Mouse (Mus musculus): ENCODE measurements around the gene Nfia.

DNA sequence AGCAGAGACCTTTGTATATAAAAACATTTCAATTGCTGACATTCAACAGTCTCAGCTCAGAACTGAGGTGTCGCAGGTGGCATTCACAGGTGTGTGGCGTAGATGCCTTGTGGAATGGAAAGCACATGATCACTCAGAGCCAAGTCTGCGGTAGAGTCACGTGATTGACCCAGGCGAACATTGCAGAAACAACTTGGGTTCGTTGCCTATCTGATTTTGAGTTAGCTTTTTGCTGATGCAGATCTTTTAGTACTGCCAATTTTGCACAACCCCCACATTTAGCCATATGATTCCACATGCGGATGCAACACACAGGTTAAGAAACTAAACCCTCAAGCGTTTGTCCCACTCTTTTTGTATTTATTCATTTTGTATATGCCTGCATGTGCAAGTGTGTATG, 272.1 kb downstream of the Nfia start:
- TF ChIP-seq ZC3H11A (IDR thresholded peaks at IDR 0.05; ENCODE audit: borderline replicate concordance, low read depth, low read length) = no peak
- TF ChIP-seq HCFC1 (IDR thresholded peaks at IDR 0.05; ENCODE audit: borderline replicate concordance, insufficient read depth, low read length) = no peak
- no peak for TF ChIP-seq ZNF384 (IDR thresholded peaks at IDR 0.05; ENCODE audit: low read depth, low read length)

Measured in ES-E14 (cell line).